Mouse (Mus musculus): ENCODE results near the gene Mdm4. TPM values are rescaled to one million over a fixed set of nuclear protein-coding genes. Genes with fewer than 3 reads are reported as not detected.
A peak's percentile ranks its signal among the peaks of the same experiment; 100 is the strongest.

Mdm4 gene
- polyA plus RNA-seq, 1 experiment from 2014 or later, result 53.5 TPM

DNA sequence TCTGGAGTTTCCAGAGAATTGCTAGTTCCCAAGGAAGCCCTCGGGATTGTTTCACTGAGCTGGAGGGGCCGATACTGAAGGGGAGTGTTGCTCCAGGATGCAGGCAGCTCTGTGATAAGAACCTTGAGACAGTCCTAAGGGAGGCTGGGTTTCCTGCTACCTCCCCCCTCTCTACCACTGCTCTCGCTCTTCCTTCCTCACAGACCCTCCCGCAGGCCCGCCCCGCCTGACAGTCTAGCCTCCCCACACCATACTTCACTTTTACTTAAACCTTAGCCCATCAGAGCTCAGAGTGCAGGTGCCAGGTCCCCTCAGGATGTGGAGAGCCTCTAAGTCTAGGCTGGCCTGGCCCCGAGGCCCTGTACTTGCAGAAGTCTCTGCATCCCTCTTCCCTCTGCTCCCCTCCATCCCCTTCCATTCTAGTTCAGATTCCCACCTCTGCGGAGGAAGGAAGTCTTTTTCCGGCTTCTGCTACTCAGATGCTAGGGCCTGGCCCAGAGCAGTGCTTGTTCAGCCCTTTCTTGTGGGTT is 43.0 kb upstream of the Mdm4 start:
- H3K9ac ChIP-seq (replicated peaks; ENCODE audit: low read length), result no peak overlapping the region
- no peak overlapping the region for H3K4me2 ChIP-seq (ENCODE audit: low read length)
- H3K4me3 ChIP-seq (replicated peaks; ENCODE audit: low read depth, low read length), result no peak overlapping the region
- ATAC-seq (ENCODE audit: low FRiP score, low TSS enrichment) (no peak), DNase-seq (no peak)
- WGBS, result 63% methylated on average over 9 of the region's 9 CpGs
- peaks cover 67% of the 10 kb centered on the region for H3K36me3 ChIP-seq (ENCODE audit: control insufficient read depth, insufficient read depth, low read length)
- no peak overlapping the region for H3K27ac ChIP-seq (replicated peaks; ENCODE audit: low read depth, low read length)
- no peaks in the 10 kb centered on the region for H3K4me1 ChIP-seq (ENCODE audit: control insufficient read depth, insufficient read depth, low read length)
- H3K27me3 ChIP-seq (ENCODE audit: control insufficient read depth, insufficient read depth, low read length), result no peaks in the 10 kb centered on the region
- no peaks in the 10 kb centered on the region for H3K9me3 ChIP-seq (ENCODE audit: control insufficient read depth, low read length)

DNA sequence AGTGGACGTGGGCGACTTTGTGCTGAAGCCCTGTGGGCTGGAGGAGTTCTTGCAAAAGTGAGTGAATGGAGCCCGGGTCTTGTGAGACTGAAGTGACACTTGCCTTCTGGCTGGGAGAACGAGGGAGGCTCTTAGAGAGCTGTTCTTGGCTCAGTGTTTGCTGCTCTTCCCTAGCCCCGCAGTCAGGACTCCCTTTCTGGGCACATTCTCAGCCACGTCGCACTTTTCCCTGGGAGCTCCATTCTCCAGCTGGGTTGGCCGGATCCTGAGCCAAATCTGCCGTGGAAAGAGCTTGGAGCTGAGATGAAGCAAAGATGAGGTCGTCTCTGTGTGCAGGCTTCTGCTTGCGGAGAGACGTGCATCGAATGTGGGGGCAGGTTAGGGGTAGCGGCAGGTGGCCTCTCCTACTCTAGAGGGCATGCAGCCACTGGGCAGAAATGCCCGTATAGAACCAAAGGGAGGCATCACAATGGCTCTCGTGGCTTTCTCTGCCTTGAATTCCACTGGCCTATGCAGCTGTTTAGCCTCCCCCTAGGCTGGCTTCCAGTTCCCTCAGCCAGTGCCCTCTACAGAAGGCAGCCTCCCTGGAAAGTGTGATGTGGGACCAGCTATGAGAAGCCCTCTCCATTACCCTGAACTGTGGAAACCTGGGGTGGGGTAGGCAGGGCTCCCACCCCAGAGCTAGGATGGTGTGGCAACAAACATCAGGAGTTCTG is 41.5 kb upstream of the Mdm4 start:
- WGBS, result 65% methylated on average over 16 of the region's 16 CpGs
- 0 out of 2 replicates have a peak overlapping the region, but pooled peaks have one; percentile 2 for H3K27ac ChIP-seq (replicated peaks; ENCODE audit: low read depth, low read length)
- no peaks in the 10 kb centered on the region for H3K4me1 ChIP-seq (ENCODE audit: control insufficient read depth, insufficient read depth, low read length)
- peaks cover 67% of the 10 kb centered on the region for H3K36me3 ChIP-seq (ENCODE audit: control insufficient read depth, insufficient read depth, low read length)
- DNase-seq, result no peak
- H3K9me3 ChIP-seq (ENCODE audit: control insufficient read depth, low read length), result no peaks in the 10 kb centered on the region
- ATAC-seq (ENCODE audit: low FRiP score, low TSS enrichment), result no peak
- no peak overlapping the region for H3K4me2 ChIP-seq (ENCODE audit: low read length)
- H3K9ac ChIP-seq (replicated peaks; ENCODE audit: low read length), result no peak overlapping the region
- H3K4me3 ChIP-seq (replicated peaks; ENCODE audit: low read depth, low read length), result no peak overlapping the region
- H3K27me3 ChIP-seq (ENCODE audit: control insufficient read depth, insufficient read depth, low read length), result no peaks in the 10 kb centered on the region

DNA sequence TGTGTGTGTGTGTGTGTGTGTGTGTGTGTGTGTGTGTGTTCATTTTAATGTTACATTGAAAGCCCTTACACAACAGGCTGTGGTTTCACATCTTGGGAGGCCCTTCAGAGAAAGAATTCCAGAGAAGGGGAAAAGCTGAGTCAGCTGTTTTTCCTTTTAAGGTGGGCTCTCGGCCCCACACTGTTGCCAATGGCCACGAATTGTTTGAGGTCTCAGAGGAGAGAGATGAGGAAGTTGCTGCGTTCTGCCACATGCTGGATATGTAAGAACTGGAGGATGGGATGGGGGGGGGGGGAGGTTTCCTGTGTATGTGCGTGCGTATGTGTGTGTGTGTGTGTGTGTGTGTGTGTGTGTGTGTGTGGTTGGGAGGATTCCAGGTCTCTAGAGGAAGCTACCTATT is 39.8 kb upstream of the Mdm4 start:
- DNase-seq, result no peak
- H3K9me3 ChIP-seq (ENCODE audit: control insufficient read depth, low read length), result no peaks in the 10 kb centered on the region
- no peak overlapping the region for H3K9ac ChIP-seq (replicated peaks; ENCODE audit: low read length)
- no peaks in the 10 kb centered on the region for H3K27me3 ChIP-seq (ENCODE audit: control insufficient read depth, insufficient read depth, low read length)
- H3K4me1 ChIP-seq (ENCODE audit: control insufficient read depth, insufficient read depth, low read length), result no peaks in the 10 kb centered on the region
- no peak overlapping the region for H3K4me3 ChIP-seq (replicated peaks; ENCODE audit: low read depth, low read length)
- no peak for ATAC-seq (ENCODE audit: low FRiP score, low TSS enrichment)
- H3K36me3 ChIP-seq (ENCODE audit: control insufficient read depth, insufficient read depth, low read length), result peaks cover 64% of the 10 kb centered on the region
- 69% methylated on average over 5 of the region's 5 CpGs for WGBS
- no peak overlapping the region for H3K27ac ChIP-seq (replicated peaks; ENCODE audit: low read depth, low read length)
- no peak overlapping the region for H3K4me2 ChIP-seq (ENCODE audit: low read length)

DNA sequence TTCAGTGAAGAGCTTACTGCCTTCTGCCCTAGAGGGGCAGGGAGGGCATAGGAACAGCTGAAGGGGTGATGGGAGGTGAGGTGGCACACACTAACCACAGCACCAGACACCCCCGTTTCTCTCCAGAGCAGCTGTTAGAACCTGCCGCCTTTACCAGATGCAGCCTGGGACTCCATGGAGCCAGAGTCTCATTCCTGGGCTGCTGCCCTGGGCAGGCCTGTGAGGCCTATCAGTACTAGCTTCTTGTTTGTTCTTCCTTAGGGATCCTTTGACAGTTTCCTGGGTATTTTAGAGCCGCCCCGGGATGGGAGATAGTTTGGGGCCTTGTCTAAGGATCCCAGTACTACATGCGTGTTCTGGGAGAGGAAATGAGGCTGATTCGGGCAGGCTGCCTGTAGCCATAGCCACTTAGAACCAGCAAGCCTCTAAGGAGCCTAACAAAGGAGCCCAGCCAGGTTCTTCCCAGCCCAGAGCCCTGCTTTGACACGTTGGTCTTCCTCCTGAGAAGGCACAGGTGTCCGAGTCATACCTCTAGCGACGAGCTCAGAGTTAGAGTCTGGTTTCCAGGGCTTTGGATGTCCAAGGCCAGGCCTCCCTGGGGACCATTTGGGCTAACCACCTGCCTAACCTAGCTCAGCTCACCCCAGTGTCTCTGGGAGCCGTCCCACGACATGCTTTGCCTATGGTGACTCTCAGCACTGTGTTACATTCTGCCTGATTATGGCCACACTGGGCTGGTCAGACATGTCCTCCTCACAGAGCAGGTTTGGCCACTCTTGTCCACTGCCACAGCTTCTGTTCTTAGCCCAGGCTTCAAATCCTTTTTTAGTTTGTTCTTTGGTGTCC is 39.1 kb upstream of the Mdm4 start:
- no peak overlapping the region for H3K9ac ChIP-seq (replicated peaks; ENCODE audit: low read length)
- WGBS, result 86% methylated on average over 12 of the region's 12 CpGs
- no peak overlapping the region for H3K4me3 ChIP-seq (replicated peaks; ENCODE audit: low read depth, low read length)
- DNase-seq, result no peak
- peaks cover 58% of the 10 kb centered on the region for H3K36me3 ChIP-seq (ENCODE audit: control insufficient read depth, insufficient read depth, low read length)
- H3K4me2 ChIP-seq (ENCODE audit: low read length), result no peak overlapping the region
- no peaks in the 10 kb centered on the region for H3K27me3 ChIP-seq (ENCODE audit: control insufficient read depth, insufficient read depth, low read length)
- H3K27ac ChIP-seq (replicated peaks; ENCODE audit: low read depth, low read length), result no peak overlapping the region
- H3K9me3 ChIP-seq (ENCODE audit: control insufficient read depth, low read length), result no peaks in the 10 kb centered on the region
- ATAC-seq (ENCODE audit: low FRiP score, low TSS enrichment), result no peak
- no peaks in the 10 kb centered on the region for H3K4me1 ChIP-seq (ENCODE audit: control insufficient read depth, insufficient read depth, low read length)

DNA sequence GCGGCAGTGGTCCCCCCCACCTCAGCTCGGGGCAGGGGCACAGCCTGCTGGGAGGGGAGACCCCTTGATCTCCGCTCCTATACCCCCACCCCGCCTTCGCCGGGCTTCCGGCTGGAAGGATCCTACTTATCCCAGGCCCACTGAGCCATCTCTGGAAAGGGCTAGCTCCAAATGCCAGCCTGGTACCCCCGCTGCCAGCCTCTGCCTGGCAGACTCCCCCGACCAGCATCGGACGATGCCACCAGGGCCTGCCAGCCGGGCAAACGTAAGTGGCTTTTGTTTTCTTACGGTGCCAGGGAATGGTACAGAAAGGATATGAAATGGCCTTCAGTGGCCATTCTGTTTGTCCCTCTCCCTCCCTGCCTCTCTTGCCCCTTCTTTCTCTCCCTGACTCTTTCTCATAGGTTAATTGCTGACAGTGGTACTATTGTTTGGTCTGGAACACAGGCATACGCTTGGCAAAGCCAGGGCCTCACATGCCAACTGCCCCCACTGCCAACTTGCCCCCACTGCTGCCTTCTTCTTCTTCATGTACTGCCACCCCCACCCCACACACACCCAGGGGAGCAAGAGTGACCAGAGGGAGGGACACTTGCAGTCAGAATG is 38.4 kb upstream of the Mdm4 start:
- no peak for ATAC-seq (ENCODE audit: low FRiP score, low TSS enrichment)
- DNase-seq, result no peak
- H3K9me3 ChIP-seq (ENCODE audit: control insufficient read depth, low read length), result no peaks in the 10 kb centered on the region
- H3K9ac ChIP-seq (replicated peaks; ENCODE audit: low read length), result no peak overlapping the region; the same call in 1 of the 2 replicates
- 86% methylated on average over 15 of the region's 15 CpGs for WGBS
- H3K4me2 ChIP-seq (ENCODE audit: low read length), result no peak overlapping the region
- H3K4me3 ChIP-seq (replicated peaks; ENCODE audit: low read depth, low read length), result no peak overlapping the region
- no peaks in the 10 kb centered on the region for H3K27me3 ChIP-seq (ENCODE audit: control insufficient read depth, insufficient read depth, low read length)
- peaks cover 55% of the 10 kb centered on the region for H3K36me3 ChIP-seq (ENCODE audit: control insufficient read depth, insufficient read depth, low read length)
- H3K27ac ChIP-seq (replicated peaks; ENCODE audit: low read depth, low read length), result peak overlapping the region; percentile 34
- H3K4me1 ChIP-seq (ENCODE audit: control insufficient read depth, insufficient read depth, low read length), result no peaks in the 10 kb centered on the region

DNA sequence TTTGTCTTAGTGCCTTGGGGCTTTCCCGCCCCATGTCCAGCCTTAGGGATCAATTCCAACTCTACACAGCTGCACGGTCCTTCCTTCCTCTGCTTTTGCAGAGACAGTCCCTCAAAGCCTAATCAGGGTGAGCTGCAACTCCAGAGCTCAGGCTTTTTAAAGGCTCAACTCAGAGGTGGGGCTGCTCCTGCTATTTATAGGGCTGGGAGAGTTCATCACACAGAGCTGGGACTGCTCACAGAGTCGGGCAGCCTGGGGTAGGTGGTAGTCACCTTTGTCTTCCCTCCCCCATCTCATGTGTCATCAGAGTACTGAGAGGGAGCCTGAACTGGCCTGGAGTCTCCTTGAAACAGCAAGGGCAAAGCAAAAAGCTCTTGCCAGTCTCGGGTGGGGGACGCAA is 37.9 kb upstream of the Mdm4 start:
- H3K4me3 ChIP-seq (replicated peaks; ENCODE audit: low read depth, low read length), result no peak overlapping the region
- H3K9ac ChIP-seq (replicated peaks; ENCODE audit: low read length), result no peak overlapping the region; the same call in 1 of the 2 replicates
- H3K27me3 ChIP-seq (ENCODE audit: control insufficient read depth, insufficient read depth, low read length), result no peaks in the 10 kb centered on the region
- no peak for DNase-seq
- no peaks in the 10 kb centered on the region for H3K9me3 ChIP-seq (ENCODE audit: control insufficient read depth, low read length)
- H3K4me1 ChIP-seq (ENCODE audit: control insufficient read depth, insufficient read depth, low read length), result no peaks in the 10 kb centered on the region
- 64% methylated on average over 5 of the region's 5 CpGs for WGBS
- H3K36me3 ChIP-seq (ENCODE audit: control insufficient read depth, insufficient read depth, low read length), result peaks cover 56% of the 10 kb centered on the region
- no peak overlapping the region for H3K4me2 ChIP-seq (ENCODE audit: low read length)
- H3K27ac ChIP-seq (replicated peaks; ENCODE audit: low read depth, low read length), result peak overlapping the region; percentile 34
- ATAC-seq (ENCODE audit: low FRiP score, low TSS enrichment), result no peak

DNA sequence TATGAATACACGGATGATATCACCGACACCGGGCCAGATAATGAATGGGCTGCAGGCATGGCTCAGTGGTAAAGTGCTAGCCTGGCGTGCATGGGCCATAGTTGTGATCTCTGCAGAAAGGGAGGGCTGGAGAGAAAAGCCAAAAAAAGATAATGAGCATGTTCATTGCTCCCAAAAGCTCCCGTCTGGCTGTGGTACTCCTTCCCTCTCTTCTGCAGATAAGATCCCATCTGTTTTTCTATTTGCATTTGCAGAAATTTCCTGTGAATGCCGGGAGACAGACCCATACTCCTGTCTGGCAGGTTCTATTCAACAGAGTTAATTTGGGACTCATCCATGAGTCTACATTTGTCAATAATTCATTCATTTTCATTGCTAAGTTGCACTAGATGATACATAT is 32.8 kb upstream of the Mdm4 start:
- WGBS, result 94% methylated on average over 6 of the region's 6 CpGs
- Histone ChIP-seq H3K27me3 (ENCODE audit: control insufficient read depth, insufficient read depth, low read length) (no peaks in the 10 kb centered on the region), H3K27ac (replicated peaks; ENCODE audit: low read depth, low read length) (no peak overlapping the region), H3K36me3 (ENCODE audit: control insufficient read depth, insufficient read depth, low read length) (peaks cover 29% of the 10 kb centered on the region), H3K4me3 (replicated peaks; ENCODE audit: low read depth, low read length) (no peak overlapping the region), H3K4me2 (ENCODE audit: low read length) (no peak overlapping the region), H3K9me3 (ENCODE audit: control insufficient read depth, low read length) (no peaks in the 10 kb centered on the region), H3K9ac (replicated peaks; ENCODE audit: low read length) (no peak overlapping the region), H3K4me1 (ENCODE audit: control insufficient read depth, insufficient read depth, low read length) (no peaks in the 10 kb centered on the region)
- no peak for ATAC-seq (ENCODE audit: low FRiP score, low TSS enrichment)
- DNase-seq, result no peak

DNA sequence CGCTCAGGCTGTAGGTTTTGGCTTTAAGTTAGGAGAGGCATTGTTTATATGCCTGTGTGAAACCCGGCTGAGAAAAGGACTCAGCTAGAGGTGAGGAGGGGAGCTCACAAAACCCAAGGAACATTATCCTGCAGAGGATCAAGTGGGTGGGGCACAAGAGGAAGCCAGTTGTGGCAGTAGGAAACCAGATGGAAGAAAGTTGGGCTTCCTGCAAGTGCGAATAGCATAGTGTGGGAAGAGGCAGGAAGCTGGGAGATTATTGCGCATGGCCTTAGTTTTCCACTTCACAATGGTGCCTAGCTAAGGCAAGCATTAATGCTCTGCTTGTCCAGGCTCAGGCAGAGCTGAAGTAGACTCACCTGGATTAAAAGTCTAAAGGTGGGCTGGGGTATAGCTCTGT is 30.3 kb upstream of the Mdm4 start:
- no peaks in the 10 kb centered on the region for H3K9me3 ChIP-seq (ENCODE audit: control insufficient read depth, low read length)
- no peak overlapping the region for H3K4me2 ChIP-seq (ENCODE audit: low read length)
- 66% methylated on average over 4 of the region's 4 CpGs for WGBS
- ATAC-seq (ENCODE audit: low FRiP score, low TSS enrichment), result no peak
- no peak overlapping the region for H3K9ac ChIP-seq (replicated peaks; ENCODE audit: low read length)
- H3K4me3 ChIP-seq (replicated peaks; ENCODE audit: low read depth, low read length), result no peak overlapping the region
- H3K36me3 ChIP-seq (ENCODE audit: control insufficient read depth, insufficient read depth, low read length), result peaks cover 11% of the 10 kb centered on the region; the same call in 1 of the 2 replicates
- no peaks in the 10 kb centered on the region for H3K27me3 ChIP-seq (ENCODE audit: control insufficient read depth, insufficient read depth, low read length)
- H3K4me1 ChIP-seq (ENCODE audit: control insufficient read depth, insufficient read depth, low read length), result no peaks in the 10 kb centered on the region; the same call in 1 of the 2 replicates
- no peak overlapping the region for H3K27ac ChIP-seq (replicated peaks; ENCODE audit: low read depth, low read length)
- DNase-seq, result no peak
